Comparison of ENCODE assay signal across 8 mouse cellular contexts in the genomic region with DNA sequence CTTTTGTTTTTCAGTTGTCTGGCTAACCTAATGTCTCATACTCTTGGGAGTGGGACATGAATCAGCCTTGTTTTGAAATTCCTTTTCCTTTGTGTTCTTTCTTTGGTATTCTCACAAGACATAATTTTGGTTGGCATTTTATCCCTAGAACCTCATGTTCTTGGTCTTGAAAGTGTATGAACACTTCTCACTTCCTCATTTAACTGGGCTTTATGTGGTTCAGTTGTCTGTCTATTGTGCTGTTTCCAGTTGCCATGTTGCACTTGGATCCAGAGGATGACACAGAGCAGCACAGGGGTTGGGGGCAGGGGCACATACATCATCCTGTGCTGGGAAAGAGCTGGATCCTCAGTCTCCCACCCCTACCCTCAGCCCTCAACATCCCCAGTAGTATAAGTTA. TPM values are rescaled to one million over a fixed set of nuclear protein-coding genes. Genes with fewer than 3 reads are reported as not detected.
A peak's percentile ranks its signal among the peaks of the same experiment; 100 is the strongest.
DNase-seq lines count a peak whose midpoint lies in the region; ATAC-seq and TF ChIP-seq lines count a peak whose summit lies in the region.

No protein-coding gene starts in this region.

- H3K9ac ChIP-seq in forebrain, postnatal 0 days, result no peak overlapping the region
- peak overlapping the region; percentile 88 for H3K9ac ChIP-seq in liver, embryonic 13.5 days

- H3K4me1 ChIP-seq in forebrain, postnatal 0 days (ENCODE audit: insufficient read depth), result peaks cover 14% of the 10 kb centered on the region
- peaks cover 33% of the 10 kb centered on the region for H3K4me1 ChIP-seq in liver, embryonic 13.5 days (replicated peaks)

- peak overlapping the region; percentile 4; the same call in 1 of the 2 replicates for H3K4me2 ChIP-seq in forebrain, postnatal 0 days (ENCODE audit: low read depth)
- peak overlapping the region; percentile 85 for H3K4me2 ChIP-seq in liver, embryonic 13.5 days

- no peaks in the 10 kb centered on the region for H3K27me3 ChIP-seq in forebrain, postnatal 0 days (ENCODE audit: insufficient read depth, low read length)
- H3K27me3 ChIP-seq in liver, embryonic 13.5 days, result peaks cover 13% of the 10 kb centered on the region

- intact Hi-C loops in gastrocnemius, adult 2 months (cut with DNase I), result no loop called here
- intact Hi-C loops in left cerebral cortex, postnatal 10 days (cut with DNase I), result no loop called here

- TF ChIP-seq CTCF in gastrocnemius, adult 2 months (IDR thresholded peaks at IDR 0.05), result no peak
- TF ChIP-seq CTCF in forebrain, postnatal 0 days (IDR thresholded peaks at IDR 0.05; ENCODE audit: low read depth), result no peak

- DNase-seq in gastrocnemius, adult 2 months, result no peak
- DNase-seq in gastrocnemius, postnatal 4 days (ENCODE audit: low spot score in 2 of 2), result no peak
- peak; percentile 81 for DNase-seq in A20 (ENCODE audit: low read depth, low spot score)
- no peak for DNase-seq in forebrain, postnatal 0 days
- DNase-seq in liver, embryonic 13.5 days, result no peak
- DNase-seq in urinary bladder, postnatal 36 days (ENCODE audit: low spot score in 2 of 2), result no peak
- DNase-seq in left cerebral cortex, postnatal 10 days (ENCODE audit: extremely low spot score in 1 of 2, low spot score in 2 of 2), result no peak
- no peak for DNase-seq in adrenal gland, adult 2 months

- H3K9me3 ChIP-seq in forebrain, postnatal 0 days (ENCODE audit: low read length), result no peaks in the 10 kb centered on the region
- no peaks in the 10 kb centered on the region for H3K9me3 ChIP-seq in liver, embryonic 13.5 days (replicated peaks)

- no peaks in the 10 kb centered on the region for H3K36me3 ChIP-seq in forebrain, postnatal 0 days (ENCODE audit: insufficient read depth)
- H3K36me3 ChIP-seq in liver, embryonic 13.5 days, result peaks cover 9% of the 10 kb centered on the region

- H3K4me3 ChIP-seq in gastrocnemius, adult 2 months, result peak overlapping the region; percentile 82
- H3K4me3 ChIP-seq in forebrain, postnatal 0 days (ENCODE audit: low read depth, low read length), result no peak overlapping the region
- peak overlapping the region; percentile 88 for H3K4me3 ChIP-seq in liver, embryonic 13.5 days (replicated peaks)

- peak overlapping the region; percentile 98 for H3K27ac ChIP-seq in gastrocnemius, adult 2 months
- H3K27ac ChIP-seq in forebrain, postnatal 0 days (ENCODE audit: low read depth, low read length), result no peak overlapping the region
- peak overlapping the region; percentile 50 for H3K27ac ChIP-seq in liver, embryonic 13.5 days

- no peak for ATAC-seq in forebrain, postnatal 0 days
- no peak for ATAC-seq in liver, embryonic 13.5 days (ENCODE audit: low read depth)

RNA-seq across cellular contexts. Expression of a gene that starts 2.1 kb away (rescaled TPM):
- 100 to 1,000 TPM; 190 to 208 TPM for total RNA-seq in gastrocnemius, adult 2 months (2021)
- total RNA-seq in gastrocnemius, postnatal 4 days (2021), result 100 to 1,000 TPM; 191 to 194 TPM
- 59.2 and 70.1 TPM in 2 replicates for total RNA-seq in forebrain, postnatal 0 days (2014; rRNA removed)
- 88.7 and 213 TPM in 2 replicates for polyA plus RNA-seq in forebrain, postnatal 0 days (2015; fragmentation: Nextera tagmentation; extraction: Ambion mirVana)
- polyA plus RNA-seq in liver, embryonic 13.5 days (2015; fragmentation: Nextera tagmentation; extraction: Ambion mirVana), result 81.9 and 93.0 TPM in 2 replicates
- 100 to 1,000 TPM; 140 to 143 TPM for total RNA-seq in left cerebral cortex, postnatal 10 days (2021)
- total RNA-seq in adrenal gland, adult 2 months (2021), result 100 to 1,000 TPM; 105 to 187 TPM
- 39.1 and 45.3 TPM in 2 replicates for polyA plus RNA-seq in adrenal gland, adult 2 months (2012; rRNA removed)

RNA-seq across cellular contexts. Expression of a gene that starts 31.4 kb away (rescaled TPM):
- total RNA-seq in gastrocnemius, adult 2 months (2021), result 10 to 100 TPM; 42.4 to 49.5 TPM
- total RNA-seq in gastrocnemius, postnatal 4 days (2021), result 10 to 100 TPM; 47.4 to 49.3 TPM
- 103 and 109 TPM in 2 replicates for total RNA-seq in forebrain, postnatal 0 days (2014; rRNA removed)
- 160 and 179 TPM in 2 replicates for polyA plus RNA-seq in forebrain, postnatal 0 days (2015; fragmentation: Nextera tagmentation; extraction: Ambion mirVana)
- 54.7 and 58.1 TPM in 2 replicates for polyA plus RNA-seq in liver, embryonic 13.5 days (2015; fragmentation: Nextera tagmentation; extraction: Ambion mirVana)
- 10 to 100 TPM; 78.8 to 79.4 TPM for total RNA-seq in left cerebral cortex, postnatal 10 days (2021)
- 10 to 100 TPM; 61.1 to 76.8 TPM for total RNA-seq in adrenal gland, adult 2 months (2021)
- 52.8 and 60.4 TPM in 2 replicates for polyA plus RNA-seq in adrenal gland, adult 2 months (2012; rRNA removed)
